Mouse (Mus musculus) embryo, embryonic 10 days (tissue): Measurements from ENCODE around the gene Dmwd.
A peak's percentile ranks its signal among the peaks of the same experiment; 100 is the strongest.

Experiments used
- DNase-seq: peaks from one replicate; pipeline ENCODE4 v3.0.0-alpha.2; 2015; ENCODE audit warnings: low spot score

Gene Dmwd

DNA sequence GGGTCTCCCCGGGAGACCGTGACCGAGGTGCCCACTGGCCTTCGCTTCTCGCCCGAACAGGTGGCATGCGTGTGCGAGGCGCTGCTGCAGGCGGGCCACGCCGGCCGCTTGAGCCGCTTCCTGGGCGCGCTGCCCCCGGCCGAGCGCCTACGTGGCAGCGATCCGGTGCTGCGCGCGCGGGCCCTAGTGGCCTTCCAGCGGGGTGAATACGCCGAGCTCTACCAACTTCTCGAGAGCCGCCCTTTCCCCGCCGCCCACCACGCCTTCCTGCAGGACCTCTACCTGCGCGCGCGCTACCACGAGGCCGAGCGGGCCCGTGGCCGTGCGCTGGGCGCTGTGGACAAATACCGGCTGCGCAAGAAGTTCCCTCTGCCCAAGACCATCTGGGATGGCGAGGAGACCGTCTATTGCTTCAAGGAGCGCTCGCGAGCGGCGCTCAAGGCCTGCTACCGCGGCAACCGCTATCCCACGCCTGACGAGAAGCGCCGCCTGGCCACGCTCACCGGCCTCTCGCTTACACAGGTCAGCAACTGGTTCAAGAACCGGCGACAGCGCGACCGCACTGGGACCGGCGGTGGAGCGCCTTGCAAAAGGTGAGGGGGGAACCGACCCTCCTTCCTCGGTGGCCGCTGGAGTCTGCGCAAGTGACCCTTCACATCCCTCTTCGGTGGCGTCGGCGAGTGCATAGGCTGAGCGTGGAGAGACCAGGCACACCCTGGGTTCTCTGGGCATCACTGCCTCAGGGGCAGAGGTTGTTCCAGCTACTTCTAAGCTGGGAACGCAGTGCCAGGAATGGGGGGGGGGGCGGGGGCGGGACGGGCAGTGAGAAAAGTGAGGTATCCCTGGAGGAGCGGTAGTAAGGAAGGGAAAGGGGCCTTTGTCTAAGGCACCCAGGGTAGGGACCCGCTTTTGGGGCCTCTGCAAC is 19.1 kb downstream of the Dmwd start:
- DNase-seq: peak; percentile 51

DNA sequence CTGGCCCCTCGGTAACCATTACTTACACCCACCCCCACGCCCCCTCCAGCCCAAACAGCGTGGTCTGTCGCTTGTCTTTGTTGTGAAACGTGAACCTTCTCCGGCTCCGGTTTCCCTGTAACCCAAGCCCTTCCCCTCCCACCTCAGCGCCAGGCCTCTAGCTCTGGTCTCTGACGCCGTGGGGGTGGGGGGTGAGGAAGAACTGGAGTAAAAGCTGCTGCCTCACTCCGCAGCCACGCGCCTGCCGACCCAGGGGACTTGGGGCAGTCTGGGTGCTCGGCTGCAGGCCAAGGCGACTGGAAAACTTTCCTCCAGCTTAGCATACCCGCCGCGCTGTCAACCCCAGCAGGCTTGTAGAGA is 19.7 kb downstream of the Dmwd start:
- peak; percentile 88 for DNase-seq

DNA sequence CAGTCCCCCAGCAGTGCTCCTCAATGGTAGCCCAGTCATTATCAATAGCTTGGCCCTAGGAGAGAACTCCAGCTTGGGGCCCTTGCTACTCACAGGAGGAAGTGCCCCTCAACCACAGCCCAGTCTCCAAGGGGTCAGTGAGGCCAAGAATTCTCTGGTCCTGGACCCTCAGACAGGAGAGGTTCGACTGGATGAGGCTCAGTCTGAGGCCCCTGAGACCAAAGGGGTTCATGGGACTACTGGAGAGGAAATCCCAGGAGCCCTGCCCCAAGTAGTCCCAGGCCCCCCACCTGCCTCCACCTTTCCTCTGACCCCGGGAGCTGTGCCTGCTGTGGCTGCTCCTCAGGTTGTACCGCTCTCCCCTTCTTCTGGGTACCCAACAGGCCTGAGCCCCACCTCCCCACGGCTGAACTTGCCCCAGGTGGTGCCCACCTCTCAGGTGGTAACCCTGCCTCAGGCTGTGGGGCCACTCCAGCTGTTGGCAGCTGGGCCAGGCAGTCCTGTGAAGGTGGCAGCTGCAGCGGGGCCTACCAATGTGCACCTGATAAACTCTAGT is 20.5 kb downstream of the Dmwd start:
- DNase-seq: no peak

- DNase-seq: no peak
Measured at GRCm38 (mm10) chr7:19097217-19097616, 21.2 kb downstream of the Dmwd start.

DNA sequence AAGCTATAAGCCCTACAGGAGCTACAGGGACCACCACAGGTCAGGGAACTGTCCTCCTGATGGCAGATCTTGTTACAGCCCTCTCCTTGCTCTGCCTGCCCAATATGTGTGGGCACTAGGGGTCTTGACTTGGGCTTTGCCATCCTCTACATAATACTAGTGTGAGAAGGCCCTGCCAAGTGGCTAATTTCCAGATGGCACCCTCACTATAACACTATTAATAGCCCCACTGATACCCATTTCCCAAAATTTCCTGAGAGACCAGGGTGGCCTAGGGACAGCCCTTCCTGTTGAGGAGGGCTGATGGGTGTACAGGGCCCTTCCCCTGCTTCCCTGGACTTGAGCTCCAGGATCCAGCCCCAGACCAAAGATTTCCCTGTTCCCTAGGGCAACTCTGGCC is 21.8 kb downstream of the Dmwd start:
- DNase-seq: no peak

DNA sequence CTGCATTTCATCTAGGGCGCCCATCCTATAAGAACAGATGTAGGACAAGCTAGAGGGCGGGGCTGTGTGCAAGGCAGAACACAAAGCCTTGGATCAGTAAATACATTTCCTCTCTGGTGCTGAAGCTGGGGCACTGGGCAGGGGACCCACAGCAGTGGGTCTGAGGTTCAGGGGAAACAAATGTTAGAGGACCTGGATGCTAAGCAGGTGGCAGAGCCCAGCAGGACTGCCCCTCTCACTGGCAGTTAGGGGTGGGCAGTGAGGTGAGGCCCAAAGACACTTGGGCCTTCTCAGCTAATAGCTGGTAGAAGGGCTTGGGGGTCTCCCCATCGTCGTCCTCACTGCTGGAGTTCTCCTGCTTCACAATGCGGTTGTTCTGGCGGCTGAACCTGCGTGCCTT is 22.8 kb downstream of the Dmwd start:
- no peak for DNase-seq

DNA sequence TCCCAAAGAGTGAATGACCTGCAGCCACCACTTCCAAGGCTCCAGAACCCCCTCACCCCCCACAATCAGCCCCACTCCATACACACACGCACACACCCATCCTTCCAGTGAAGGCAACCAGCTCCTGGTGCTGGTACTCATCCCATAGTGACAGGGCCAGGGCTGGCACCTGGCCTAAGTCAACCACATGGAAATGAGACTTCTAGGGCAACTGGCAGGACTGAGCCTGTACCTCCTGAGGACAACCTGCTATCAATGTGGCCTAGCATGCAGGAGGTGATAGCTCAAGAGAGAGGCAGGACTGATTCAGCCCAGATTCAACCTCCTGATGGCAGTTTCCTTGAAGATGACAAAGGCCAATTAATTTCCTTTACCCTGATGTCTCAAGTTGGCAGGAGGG is 24.3 kb downstream of the Dmwd start:
- DNase-seq: no peak

DNA sequence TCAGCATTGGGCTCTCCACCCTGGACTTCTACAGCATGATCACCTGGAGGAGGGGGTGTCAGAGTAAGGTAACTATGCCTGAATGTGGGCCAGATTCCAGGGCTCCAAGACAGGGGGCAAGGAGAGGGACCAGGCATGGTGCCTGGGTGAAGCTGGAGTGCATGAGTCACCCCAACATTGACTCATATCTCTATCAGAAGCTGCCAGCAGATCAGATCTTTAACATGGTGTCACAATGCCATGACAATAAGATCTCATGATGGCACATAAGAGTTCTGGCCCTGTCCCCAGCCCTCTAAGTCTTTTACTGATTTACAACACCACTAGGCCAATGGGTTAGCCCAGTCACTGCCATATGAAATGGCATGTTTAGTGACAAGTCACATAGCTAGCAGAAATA is 27.7 kb downstream of the Dmwd start:
- no peak for DNase-seq

DNA sequence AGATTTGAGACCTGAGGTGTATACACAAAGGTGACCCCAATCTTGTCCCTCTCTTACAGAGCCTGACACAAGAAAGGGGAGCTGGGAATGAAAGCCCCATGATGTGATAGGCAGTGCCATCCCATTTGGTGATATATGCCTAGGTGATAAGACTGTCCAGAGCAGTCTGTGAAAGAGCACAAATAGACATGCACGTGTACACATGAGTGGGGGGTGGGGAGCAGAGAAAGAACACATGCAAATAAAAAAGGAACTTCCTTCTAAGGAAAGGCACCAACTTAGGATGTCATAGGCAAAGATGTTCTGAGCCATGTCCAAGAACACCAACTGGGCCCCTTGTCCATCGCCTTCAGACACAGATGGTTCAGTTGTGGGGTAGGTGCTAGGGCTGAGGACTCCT is 28.5 kb downstream of the Dmwd start:
- no peak for DNase-seq

- no peak for DNase-seq
Measured at GRCm38 (mm10) chr7:19107436-19107835, 31.4 kb downstream of the Dmwd start.

DNA sequence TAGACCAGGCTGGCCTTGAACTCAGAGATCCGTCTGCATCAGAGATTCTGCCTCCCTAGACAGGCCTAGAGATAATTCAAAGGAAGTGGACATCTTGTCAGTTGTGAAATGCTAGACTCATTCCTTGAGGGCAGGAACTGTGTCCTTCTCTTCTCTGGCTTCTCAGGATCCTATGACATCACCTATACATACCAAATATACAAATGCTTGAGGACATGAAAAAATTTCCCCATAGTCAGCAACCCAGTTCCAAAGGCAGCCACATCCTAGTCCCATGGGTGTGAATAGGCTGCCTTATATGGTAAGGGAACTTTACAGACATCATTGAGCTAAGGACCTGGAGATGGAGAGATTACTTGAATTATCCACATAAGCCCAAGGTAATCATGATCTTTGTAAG is 33.5 kb downstream of the Dmwd start:
- DNase-seq: no peak

GRCm38 (mm10) chr7:19118028-19118771 is 42.2 kb downstream of the Dmwd start, which contains the start of gene Gm4969:
Gene Gm4969 (minus strand): TSS chr7:19118368.
- peak; percentile 73 for DNase-seq

DNA sequence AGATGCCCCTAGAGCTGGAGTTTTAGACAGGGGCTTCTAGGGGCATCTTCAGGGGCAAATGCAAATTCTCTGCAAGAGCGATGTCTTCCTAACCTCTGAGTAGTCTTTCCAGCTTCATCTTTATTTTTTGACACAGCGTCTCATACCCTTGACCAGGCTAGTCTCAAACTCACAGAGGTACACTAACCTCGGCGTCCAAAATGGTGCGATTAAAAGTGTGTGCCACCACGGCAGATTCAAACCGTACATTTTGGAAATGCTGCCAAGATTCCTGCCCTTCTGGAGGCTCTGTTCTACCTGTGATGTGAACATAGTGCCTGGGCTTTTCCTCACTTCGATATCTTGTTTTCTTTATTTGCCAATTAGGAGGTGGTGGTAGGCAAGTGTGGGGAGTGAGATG is 43.1 kb downstream of the Dmwd start:
- DNase-seq: no peak

GRCm38 (mm10) chr7:19119631-19120429 is 43.8 kb downstream of the Dmwd start, which contains the start of gene Fbxo46:
Gene Fbxo46 (plus strand): TSS chr7:19119859.
- DNase-seq: peak; percentile 97

DNA sequence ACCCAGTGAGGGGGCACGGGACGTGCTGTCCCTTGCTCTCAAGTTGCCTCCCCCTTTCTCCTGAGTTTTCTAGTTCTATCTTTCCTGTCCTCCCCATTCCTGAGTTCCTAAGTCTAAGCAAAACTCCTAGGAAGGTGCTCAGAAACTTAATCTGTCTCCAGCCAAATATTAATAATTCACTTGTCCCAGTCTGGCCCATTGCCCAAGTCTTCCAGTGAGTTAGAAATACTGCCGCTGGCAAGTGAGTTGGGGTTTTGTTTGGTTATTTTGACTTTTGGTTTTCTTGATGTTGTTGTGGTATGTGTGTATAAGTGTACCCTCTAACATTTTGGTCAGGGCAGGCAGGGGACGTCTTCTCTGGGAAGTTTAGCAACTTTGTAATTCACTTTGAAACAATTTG is 45.7 kb downstream of the Dmwd start:
- DNase-seq: no peak

DNA sequence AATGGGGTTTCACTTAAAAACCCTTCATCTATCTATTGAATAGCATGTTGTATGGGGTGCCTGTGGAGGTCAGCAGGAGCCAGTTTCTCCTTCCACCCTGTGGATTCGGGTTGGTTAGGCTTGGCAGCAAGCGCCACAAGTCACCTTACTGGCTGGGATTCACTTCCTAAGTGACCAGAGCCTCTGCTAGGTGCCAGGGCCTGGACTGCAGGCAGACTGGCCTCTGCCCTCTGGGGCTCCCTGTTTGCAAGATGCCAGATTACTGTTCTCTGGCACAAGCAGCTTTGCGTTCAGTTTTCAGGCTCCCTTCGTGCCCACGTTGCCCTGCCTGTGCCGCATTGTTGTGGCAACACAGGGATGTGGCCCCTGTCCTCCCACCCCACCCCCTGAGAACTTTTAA is 48.7 kb downstream of the Dmwd start:
- no peak for DNase-seq

DNA sequence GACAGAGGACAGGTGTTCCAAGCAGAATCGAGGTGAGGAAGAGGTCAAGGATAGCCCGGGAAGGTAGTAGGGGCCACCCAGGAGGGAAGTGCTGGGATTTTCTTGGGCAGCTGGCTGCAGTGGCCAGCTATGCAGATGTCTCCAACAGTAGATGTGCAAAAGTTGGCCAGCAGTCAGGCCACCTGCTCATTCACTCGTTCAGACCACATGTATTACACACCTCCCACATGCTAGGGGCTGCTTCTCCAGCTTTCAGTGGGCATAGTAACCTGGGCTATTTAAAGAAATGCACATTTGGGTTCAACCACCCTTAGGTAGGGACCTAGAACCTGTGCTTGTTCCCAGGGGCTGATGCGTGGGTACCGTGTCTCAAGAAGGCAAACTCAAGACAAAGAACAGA is 51.7 kb downstream of the Dmwd start:
- no peak for DNase-seq

GRCm38 (mm10) chr7:19129396-19129795 is 53.4 kb downstream of the Dmwd start:
- no peak for DNase-seq

DNA sequence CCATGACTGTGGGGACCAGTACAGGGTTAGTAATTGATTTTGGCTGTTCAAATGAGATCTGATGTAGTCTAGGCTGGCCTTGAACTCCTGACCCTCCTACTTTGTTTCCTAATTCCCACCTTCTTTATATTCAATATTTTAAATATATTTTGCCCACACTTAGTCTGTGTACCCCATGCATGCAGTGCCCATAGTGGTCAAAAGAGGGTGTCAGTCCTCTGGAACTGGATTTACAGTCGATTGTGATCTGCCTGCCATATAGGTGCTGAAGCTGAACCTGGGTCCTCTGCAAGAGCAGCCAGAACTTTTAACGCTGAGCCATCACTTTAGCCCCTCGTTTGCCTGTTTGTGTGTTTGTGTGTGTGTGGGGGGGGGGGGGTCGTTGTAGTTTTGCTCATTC is 54.6 kb downstream of the Dmwd start:
- DNase-seq: no peak

- peak; percentile 99 for DNase-seq
Measured at GRCm38 (mm10) chr7:19131324-19131848, 55.4 kb downstream of the Dmwd start.
